Mouse (Mus musculus) inflammation-experienced regulatory T-cells, adult 6 months (primary cell): ENCODE data around the gene Tubgcp6. TPM values are rescaled to one million over a fixed set of nuclear protein-coding genes. Genes with fewer than 3 reads are reported as not detected.

Experiments used
- ATAC-seq: one replicate; pipeline ENCODE4 v1.8.0; 2017
- polyA plus RNA-seq, 3 experiments: library from polyadenylated mRNA; unstranded; fragments of 100-300 nt; shearing (Covaris generic); gene quantifications; one replicate each; pipeline ENCODE4 v1.2.1; 2017

The Tubgcp6 gene
- polyA plus RNA-seq, 3 experiments from 2014 or later, result 12.2 to 17.7 (median 17.1) TPM

GRCm38 (mm10) chr15:89141443-89141842 lies 18.5 kb upstream of the Tubgcp6 start:
- ATAC-seq, result no peak

- ATAC-seq, result peak; percentile 32
These were observed 17.8 kb upstream of the Tubgcp6 start, which contains the start of gene Mapk12 for GRCm38 (mm10) chr15:89140659-89141252. Gene Mapk12 (minus strand): TSS chr15:89140703.

- peak; percentile 59 for ATAC-seq
These were observed 17.2 kb upstream of the Tubgcp6 start for GRCm38 (mm10) chr15:89140048-89140658.

GRCm38 (mm10) chr15:89138531-89138930 lies 15.6 kb upstream of the Tubgcp6 start:
- no peak for ATAC-seq

- no peak for ATAC-seq
These were observed 15.1 kb upstream of the Tubgcp6 start for GRCm38 (mm10) chr15:89138046-89138405.

- ATAC-seq, result no peak
These were observed 14.6 kb upstream of the Tubgcp6 start for GRCm38 (mm10) chr15:89137378-89138045.

- ATAC-seq, result no peak
These were observed 13.7 kb upstream of the Tubgcp6 start for GRCm38 (mm10) chr15:89136461-89137155.

- ATAC-seq, result peak; percentile 84
These were observed 8.4 kb upstream of the Tubgcp6 start for GRCm38 (mm10) chr15:89131316-89131715.

- ATAC-seq, result no peak
These were observed 7.3 kb upstream of the Tubgcp6 start for GRCm38 (mm10) chr15:89130245-89130644.

GRCm38 (mm10) chr15:89128382-89129350 lies 5.8 kb upstream of the Tubgcp6 start, which contains the start of gene Hdac10:
Gene Hdac10 (minus strand): TSS chr15:89128700.
- peak; percentile 79 for ATAC-seq

- ATAC-seq, result no peak
These were observed 4.5 kb upstream of the Tubgcp6 start for GRCm38 (mm10) chr15:89127364-89127940.

- no peak for ATAC-seq
These were observed 3.7 kb upstream of the Tubgcp6 start for GRCm38 (mm10) chr15:89126622-89127021.

GRCm38 (mm10) chr15:89125351-89125750 lies 2.4 kb upstream of the Tubgcp6 start:
- no peak for ATAC-seq

GRCm38 (mm10) chr15:89124312-89124711 lies 1.4 kb upstream of the Tubgcp6 start:
- ATAC-seq, result no peak

GRCm38 (mm10) chr15:89123595-89123994 lies 683 bp upstream of the Tubgcp6 start:
- no peak for ATAC-seq

- peak; percentile 20 for ATAC-seq
These were observed 4.9 kb downstream of the Tubgcp6 start for GRCm38 (mm10) chr15:89118007-89118406.

GRCm38 (mm10) chr15:89110147-89110546 lies 12.8 kb downstream of the Tubgcp6 start:
- no peak for ATAC-seq

- ATAC-seq, result no peak
These were observed 15.9 kb downstream of the Tubgcp6 start for GRCm38 (mm10) chr15:89106976-89107375.

GRCm38 (mm10) chr15:89106073-89106472 lies 16.8 kb downstream of the Tubgcp6 start:
- ATAC-seq, result no peak

GRCm38 (mm10) chr15:89104425-89104824 lies 18.5 kb downstream of the Tubgcp6 start:
- ATAC-seq, result no peak

GRCm38 (mm10) chr15:89103921-89104320 lies 19.0 kb downstream of the Tubgcp6 start:
- ATAC-seq, result no peak

GRCm38 (mm10) chr15:89102646-89103045 lies 20.3 kb downstream of the Tubgcp6 start:
- no peak for ATAC-seq
